17 mouse cellular contexts compared by ENCODE assay signal in the genomic region with DNA sequence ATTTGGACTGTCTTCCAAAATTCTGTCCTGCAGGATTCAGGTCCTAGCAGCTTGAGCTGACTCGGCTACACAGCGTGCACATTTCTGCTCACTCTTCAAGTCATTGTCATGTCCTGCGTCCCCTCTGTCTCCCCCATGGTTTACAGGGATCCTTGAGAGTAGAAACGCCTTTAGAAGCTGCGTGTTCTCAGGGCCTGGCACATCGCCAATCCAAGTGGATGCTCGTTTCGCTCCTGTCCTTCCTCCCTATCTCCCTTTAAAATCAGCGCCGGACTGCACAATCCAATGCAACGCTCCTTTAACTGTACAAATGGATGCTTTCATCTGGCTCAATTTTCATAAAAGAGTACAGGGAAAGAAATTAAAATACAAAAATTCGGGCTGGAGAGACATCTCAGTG.
DNase-seq lines count a peak whose midpoint lies in the region; ATAC-seq lines count a peak whose summit lies in the region.
"Had no signal": no experiment of that assay in that cellular context is flagged by ENCODE, and none has a peak within 500 bp of the region (broad histone marks: within the 10 kb centered on the region; RNA-seq: fewer than 3 reads in every experiment).

No protein-coding gene starts in this region.

- H3K9me3 ChIP-seq in limb, embryonic 12.5 days: no peaks in the 10 kb centered on the region
- H3K9me3 ChIP-seq in limb, embryonic 10.5 days (replicated peaks): no peaks in the 10 kb centered on the region
- H3K9me3 ChIP-seq in heart, embryonic 10.5 days: no peaks in the 10 kb centered on the region

- 73% methylated on average over 12 of the region's 12 CpGs for WGBS in limb, embryonic 12.5 days
- WGBS in limb, embryonic 10.5 days: 92% methylated on average over 12 of the region's 12 CpGs
- 82% methylated on average over 12 of the region's 12 CpGs for WGBS in heart, embryonic 10.5 days

- H3K27ac ChIP-seq in limb, embryonic 12.5 days: peak overlapping the region; percentile 89; the same call in 1 of the 2 replicates
- H3K27ac ChIP-seq in limb, embryonic 10.5 days: no peak overlapping the region
- H3K27ac ChIP-seq in heart, embryonic 10.5 days: no peak overlapping the region
- H3K27ac ChIP-seq: heart, adult 2 months; stomach, postnatal 0 days had no signal

- no peaks in the 10 kb centered on the region for H3K27me3 ChIP-seq in limb, embryonic 12.5 days
- H3K27me3 ChIP-seq in limb, embryonic 10.5 days (ENCODE audit: low read depth, poor library complexity, severe bottlenecking): no peaks in the 10 kb centered on the region
- peaks cover 4% of the 10 kb centered on the region; the same call in 1 of the 2 replicates for H3K27me3 ChIP-seq in heart, embryonic 10.5 days (ENCODE audit: insufficient read depth, poor library complexity, severe bottlenecking)
- H3K27me3 ChIP-seq: Patski had no signal

- H3K4me2 ChIP-seq in limb, embryonic 12.5 days: no peak overlapping the region

- peak; percentile 32 to 43 for DNase-seq in adrenal gland, adult (ENCODE audit: inconsistent age in 2 of 2, low spot score in 1 of 2)
- no peak for DNase-seq in adrenal gland, adult 8-10 months
- DNase-seq in gastrocnemius, postnatal 10 days: peak; percentile 39
- DNase-seq in gastrocnemius, adult 8-10 months (ENCODE audit: low spot score in 2 of 2): no peak
- DNase-seq in limb, embryonic 10.5 days (ENCODE audit: low spot score): no peak
- peak; percentile 18 for DNase-seq in NIH3T3 (ENCODE audit: low read depth)
- DNase-seq in heart, embryonic 10.5 days (ENCODE audit: low spot score): no peak
- DNase-seq: cerebellum, adult 9-10 months; embryo, embryonic 11 days; gastrocnemius, postnatal 14 days; liver; retina, postnatal 1 day; thymus, postnatal 14 days had no signal

- no peak for ATAC-seq in limb, embryonic 12.5 days (ENCODE audit: insufficient number of reproducible peaks, insufficient read depth, low FRiP score, low TSS enrichment, low read depth)
- ATAC-seq: Patski had no signal

- no peak overlapping the region for H3K4me3 ChIP-seq in limb, embryonic 12.5 days (replicated peaks)
- no peak overlapping the region for H3K4me3 ChIP-seq in limb, embryonic 10.5 days
- no peak overlapping the region for H3K4me3 ChIP-seq in heart, embryonic 10.5 days
- H3K4me3 ChIP-seq: heart, adult 2 months had no signal

- peaks cover 63% of the 10 kb centered on the region for H3K4me1 ChIP-seq in limb, embryonic 12.5 days (replicated peaks)
- peaks cover 70% of the 10 kb centered on the region for H3K4me1 ChIP-seq in limb, embryonic 10.5 days
- peaks cover 25% of the 10 kb centered on the region for H3K4me1 ChIP-seq in heart, embryonic 10.5 days

- H3K36me3 ChIP-seq in limb, embryonic 12.5 days: no peaks in the 10 kb centered on the region
- no peaks in the 10 kb centered on the region for H3K36me3 ChIP-seq in limb, embryonic 10.5 days
- no peaks in the 10 kb centered on the region for H3K36me3 ChIP-seq in heart, embryonic 10.5 days

- no peak overlapping the region for H3K9ac ChIP-seq in limb, embryonic 12.5 days (replicated peaks)

Comparison
In these comparisons a context has a peak if more than half of its experiments do, and no peak if none do; other contexts are left out.
1. DNase-seq: peak in adrenal gland, adult (2 of 2), gastrocnemius, postnatal 10 days (single experiment) and NIH3T3 (single experiment); none in adrenal gland, adult 8-10 months (single experiment), gastrocnemius, adult 8-10 months (0 of 2), limb, embryonic 10.5 days (single experiment) and heart, embryonic 10.5 days (single experiment).